Mouse (Mus musculus) CH12F3 (cell line): ENCODE data around the gene Junb.

Experiments
- in situ Hi-C: fragments of 300-500 bp; cut with MboI; formaldehyde crosslinking; loops from 2 replicates; pipeline ENCODE4 v1.14.3; 2020; ENCODE audit warnings: low sequenced_read_pairs

Gene Junb

GRCm38 (mm10) chr8:84944478-84945160 lies 33.9 kb downstream of the Junb start:
- in situ Hi-C loops: no loop called here

- in situ Hi-C loops: no loop called here
These were observed 34.8 kb downstream of the Junb start for GRCm38 (mm10) chr8:84943699-84944098.

GRCm38 (mm10) chr8:84937620-84938485 lies 40.7 kb downstream of the Junb start:
- in situ Hi-C loops: no loop called here

DNA sequence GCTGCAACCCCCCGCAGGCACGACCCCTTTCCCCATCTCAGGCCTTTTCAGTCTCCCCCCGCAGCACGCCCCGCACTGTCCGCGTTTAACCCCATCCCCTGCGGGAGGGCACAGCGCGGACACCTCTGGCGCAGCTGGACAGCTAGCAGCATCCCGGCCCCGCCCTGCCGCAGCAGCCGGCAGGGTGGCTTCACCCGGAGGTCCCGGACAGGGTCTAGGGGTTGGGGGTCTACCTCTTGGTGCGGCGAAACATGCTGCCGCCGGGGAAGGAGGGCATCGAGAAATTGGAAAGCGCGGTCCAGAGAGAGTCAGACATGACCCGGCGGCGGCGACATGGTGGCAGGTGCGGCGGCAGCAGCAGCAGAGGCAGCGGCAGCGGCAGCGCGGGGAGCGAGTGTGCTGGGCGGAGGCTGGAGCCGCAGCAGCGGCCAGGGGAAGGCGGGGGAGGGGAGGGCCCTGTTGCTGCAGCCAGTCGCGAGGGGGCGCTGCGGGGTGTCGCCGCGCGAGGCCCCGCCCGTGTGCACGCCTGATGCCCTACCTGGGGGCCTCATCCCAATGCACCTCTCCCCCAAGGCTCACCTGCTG lies 41.5 kb downstream of the Junb start, which contains the start of gene Mast1:
Gene Mast1, minus strand, starts transcription at position 398 of the 585 bp plus-strand sequence.
- in situ Hi-C loops: no loop called here

DNA sequence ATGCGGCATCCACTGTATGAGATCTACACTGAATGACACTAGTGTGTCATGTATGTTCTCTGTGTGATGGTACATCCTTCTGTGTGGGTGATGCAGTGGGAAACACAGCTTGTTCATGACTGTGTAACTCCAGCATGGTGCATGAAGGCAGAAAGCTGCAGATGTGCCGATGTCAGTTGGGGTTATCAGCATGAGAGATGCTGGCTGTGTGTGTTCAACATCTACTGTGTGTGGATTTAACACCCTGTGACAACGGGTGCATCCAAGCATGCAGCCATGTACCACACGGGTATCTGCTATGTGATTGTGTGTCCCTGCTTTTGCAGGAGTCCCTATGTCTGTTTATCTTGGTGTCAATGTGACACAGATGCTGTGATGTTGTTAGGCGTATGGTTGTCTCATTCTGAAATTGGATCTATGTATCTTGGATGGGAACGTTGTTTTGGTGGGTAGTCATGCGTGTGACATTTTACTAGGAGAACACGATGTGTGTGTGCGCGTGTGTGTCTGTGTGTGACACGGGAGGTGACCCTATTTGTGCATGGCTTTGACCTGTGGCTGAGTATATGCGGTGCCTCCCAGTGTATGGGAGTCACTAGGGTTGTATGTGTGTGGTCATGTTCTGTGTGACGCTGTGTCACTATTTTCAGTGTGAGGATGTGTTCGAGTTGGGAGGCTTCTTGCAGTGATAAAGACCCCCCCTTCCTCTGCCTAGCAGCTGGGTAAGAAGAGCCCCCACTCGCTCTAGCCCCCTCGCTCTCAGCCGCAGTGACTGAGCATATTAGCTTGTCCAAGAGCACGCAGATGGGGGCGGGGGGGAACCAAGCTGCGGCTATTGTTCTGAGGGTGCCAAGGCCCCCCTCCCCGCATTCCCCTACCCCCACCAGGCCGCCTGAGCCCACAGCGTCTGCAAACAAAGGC lies 42.2 kb downstream of the Junb start:
- in situ Hi-C loops: no loop called here

DNA sequence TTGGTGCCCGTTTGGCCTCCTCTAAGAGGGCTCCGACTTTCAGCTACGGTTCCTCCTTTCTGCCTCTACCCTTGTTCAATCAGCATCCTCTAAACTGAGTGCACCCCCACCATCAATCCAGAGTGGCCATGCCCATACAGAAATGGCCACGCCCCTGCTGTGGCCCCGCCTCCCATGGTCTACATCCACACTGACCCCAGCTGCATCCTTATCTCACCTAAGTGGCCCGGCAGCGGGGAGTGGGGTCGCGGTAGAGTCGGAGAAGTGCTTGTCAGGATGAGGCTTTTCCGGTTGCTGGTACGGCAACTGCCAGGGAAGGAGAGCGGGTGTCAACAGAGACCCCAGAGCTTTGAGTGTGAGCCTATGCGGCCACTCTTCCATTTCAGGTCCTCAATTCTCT lies 43.0 kb downstream of the Junb start:
- in situ Hi-C loops: no loop called here

DNA sequence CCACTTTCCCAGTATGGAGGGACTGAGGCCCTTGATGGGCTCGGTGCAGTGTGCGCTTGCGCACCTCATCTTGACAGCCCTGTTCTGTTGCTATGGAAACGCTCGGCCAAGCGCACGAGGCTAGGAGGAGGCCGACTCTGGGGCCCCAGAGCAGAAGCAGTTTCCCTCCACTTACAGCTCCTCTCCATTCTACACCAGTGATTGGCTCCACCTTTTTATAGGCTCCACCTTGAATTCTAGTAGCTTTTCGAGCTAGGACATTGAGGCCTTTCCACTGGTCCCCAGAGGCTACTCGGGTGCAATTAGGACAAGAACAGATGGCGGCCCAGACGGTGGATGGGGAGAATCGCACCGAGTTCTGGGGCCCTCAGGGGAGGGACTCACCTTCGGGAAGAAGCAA lies 43.7 kb downstream of the Junb start:
- in situ Hi-C loops: no loop called here

GRCm38 (mm10) chr8:84933767-84934559 lies 44.6 kb downstream of the Junb start:
- in situ Hi-C loops: no loop called here

- in situ Hi-C loops: no loop called here
These were observed 47.9 kb downstream of the Junb start for GRCm38 (mm10) chr8:84930582-84930981.

- in situ Hi-C loops: no loop called here
These were observed 49.8 kb downstream of the Junb start for GRCm38 (mm10) chr8:84928456-84929306.

GRCm38 (mm10) chr8:84927513-84927912 lies 51.0 kb downstream of the Junb start:
- in situ Hi-C loops: no loop called here

DNA sequence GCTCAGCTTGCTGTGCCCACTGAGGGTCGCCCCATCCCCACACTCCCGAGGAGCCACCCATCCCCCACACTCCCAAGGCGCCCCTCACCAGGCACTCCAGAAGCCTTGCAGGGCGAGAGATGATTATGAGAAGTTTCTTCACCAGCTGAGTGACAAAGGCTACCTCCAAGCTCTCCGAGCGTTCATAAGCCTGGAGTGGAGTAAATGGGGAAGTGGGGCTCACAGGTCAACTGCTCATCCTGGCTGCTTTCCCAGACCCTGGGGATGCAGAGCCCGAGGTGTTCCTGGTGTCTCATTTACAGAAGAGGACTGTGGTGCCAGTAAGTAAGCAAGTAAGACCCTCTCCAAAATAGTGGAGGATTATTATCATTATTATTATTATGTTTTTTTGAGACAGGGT lies 53.0 kb downstream of the Junb start:
- in situ Hi-C loops: no loop called here
